Mouse (Mus musculus): Measurements from ENCODE around the gene Sap18.
"Not testable (repeated sequence)": the region's sequence is repeated elsewhere in the genome, so short reads cannot be mapped to it uniquely, and the experiment has no call there.

Gene Sap18

DNA sequence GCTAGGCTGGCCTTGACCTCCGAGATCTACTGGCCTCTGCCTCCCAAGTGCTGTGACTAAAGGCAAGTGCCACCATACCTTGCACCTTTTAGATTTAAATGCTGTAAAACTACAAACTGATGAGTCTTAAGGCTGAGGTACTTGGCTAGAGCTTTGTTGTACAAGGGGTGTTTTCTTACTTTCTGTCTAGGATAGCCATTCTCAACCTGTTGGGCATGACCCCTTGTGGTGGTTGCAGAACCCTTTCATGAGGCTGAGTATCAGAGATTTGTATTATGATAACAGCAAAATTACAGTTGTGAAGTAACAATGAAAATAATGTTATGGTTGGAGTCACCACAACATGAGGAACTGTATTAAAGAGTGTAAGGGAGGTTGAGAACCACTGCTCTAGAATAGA is 29.3 kb downstream of the Sap18 start:
- no peak for DNase-seq

DNA sequence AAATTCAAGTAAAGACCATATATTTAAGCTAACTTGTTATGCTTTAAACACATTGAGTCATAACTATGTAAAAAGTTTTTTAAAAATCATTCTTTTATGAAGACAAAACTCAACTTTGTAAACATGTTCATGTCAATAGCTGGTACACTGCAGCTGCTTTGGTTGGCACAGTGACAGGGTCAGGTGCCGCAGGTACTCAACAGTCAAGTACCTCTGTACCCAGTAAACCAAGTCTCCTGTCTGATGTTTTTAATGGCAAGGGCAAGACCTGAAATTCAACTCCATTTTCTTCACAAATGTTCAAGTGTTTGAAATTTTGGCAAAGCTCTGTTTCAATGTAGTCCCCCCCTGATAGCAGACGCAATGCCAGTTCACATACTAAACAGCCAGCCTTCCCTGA is 35.5 kb downstream of the Sap18 start:
- DNase-seq, result no peak

DNA sequence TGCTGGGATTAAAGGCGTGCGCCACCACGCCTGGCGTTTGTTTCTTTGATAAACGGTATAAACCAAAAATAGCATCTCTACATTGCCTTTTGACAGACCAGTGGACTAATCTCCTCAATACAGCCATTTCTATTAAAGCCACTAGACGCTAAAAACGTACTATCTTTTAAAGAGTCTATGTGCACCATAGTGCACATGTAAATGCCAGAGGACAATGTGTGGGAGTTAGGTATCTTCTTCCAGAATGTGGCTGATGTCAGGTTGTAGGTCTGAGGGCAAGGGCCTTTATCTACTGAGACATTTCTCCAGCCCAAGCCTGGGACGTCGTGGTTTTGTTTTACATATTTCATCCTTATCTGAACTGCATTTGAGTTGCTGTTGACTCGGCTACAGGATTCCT is 37.2 kb downstream of the Sap18 start:
- no peak for DNase-seq

GRCm38 (mm10) chr14:57844535-57844934 is 46.6 kb downstream of the Sap18 start:
- DNase-seq, result no peak

- DNase-seq, result not testable (repeated sequence)
Observed at GRCm38 (mm10) chr14:57848061-57848460, 50.1 kb downstream of the Sap18 start.

DNA sequence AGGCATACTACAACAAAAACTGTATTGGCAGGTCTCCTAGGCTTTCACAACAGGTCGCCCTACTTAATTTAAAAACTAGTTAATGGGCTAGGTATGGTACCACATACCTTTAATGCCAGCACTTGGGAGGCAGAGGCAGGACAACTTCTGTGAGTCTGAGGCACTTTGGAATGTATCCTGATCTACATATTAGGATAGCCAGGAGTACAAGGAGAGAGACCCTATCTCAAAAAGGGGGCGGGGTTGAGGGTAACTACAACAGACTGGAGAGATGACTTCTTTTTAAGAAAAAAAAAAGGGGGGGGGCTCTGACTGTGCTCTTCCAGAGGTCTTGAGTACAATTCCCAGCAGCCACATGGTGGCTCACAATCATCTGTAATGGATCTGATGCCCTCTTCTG is 50.7 kb downstream of the Sap18 start:
- DNase-seq, result no peak

GRCm38 (mm10) chr14:57850330-57850729 is 52.4 kb downstream of the Sap18 start:
- no peak for DNase-seq

DNA sequence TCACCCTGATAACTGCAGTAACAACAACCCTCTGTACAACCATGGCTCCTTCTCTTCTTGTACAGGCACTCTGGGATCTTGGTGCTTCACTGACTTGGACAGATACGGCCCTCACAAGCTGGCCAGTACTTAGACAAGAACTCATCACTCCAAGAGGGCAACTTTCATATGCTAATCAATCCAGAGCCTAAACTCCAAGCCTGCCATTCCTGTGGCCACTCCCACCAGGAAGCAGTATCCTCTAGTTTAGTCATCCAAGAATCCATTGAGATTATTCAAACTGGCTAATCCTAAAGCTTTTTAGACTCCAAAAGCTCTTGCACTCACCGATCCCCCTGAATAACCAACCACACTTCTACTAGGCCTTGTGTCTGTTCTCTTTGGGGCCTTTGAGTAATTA is 55.0 kb downstream of the Sap18 start:
- DNase-seq, result no peak

DNA sequence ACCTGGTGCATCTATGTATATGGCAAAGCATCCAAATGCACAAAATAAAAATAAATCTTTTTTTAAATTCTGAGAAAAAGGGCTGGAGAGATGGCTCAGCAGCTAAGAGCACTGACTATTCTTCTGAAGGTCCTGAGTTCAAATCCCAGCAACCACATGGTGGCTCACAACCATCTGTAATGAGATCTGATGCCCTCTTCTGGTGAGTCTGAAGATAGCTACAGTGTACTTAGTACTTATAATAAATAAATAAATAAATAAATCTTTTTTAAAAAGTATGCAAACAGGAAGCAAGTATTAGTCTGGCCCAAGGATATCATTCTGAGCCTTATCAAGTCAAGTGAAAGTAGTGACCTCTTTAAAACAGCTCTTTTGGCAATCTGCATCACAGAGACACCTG is 58.1 kb downstream of the Sap18 start:
- not testable (repeated sequence) for DNase-seq
